Mouse (Mus musculus): ENCODE data around the gene Thbd. TPM values are rescaled to one million over a fixed set of nuclear protein-coding genes. Genes with fewer than 3 reads are reported as not detected.

The Thbd gene
- polyA plus RNA-seq, 1 experiment from 2014 or later, result 21.7 TPM

DNA sequence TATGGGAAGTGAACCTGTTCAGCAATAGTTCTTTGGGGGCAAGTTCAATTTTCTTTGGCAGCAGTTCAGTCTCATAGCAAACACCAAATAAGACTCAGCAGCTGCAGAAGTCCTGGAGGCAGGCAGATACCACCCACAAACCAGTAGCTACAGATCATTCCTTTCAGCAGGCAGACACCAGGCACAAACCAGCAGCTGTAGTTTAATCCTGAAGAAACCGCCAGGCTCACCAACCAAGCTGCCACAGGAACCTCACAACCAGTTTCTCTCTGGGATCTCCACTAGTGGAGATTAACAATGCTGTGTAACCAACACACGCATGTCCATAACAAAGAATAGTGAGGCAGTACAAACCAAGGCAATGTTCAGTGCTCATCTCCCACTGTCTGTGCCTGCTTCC is 26.9 kb downstream of the Thbd start:
- no peak for ATAC-seq (ENCODE audit: insufficient number of reproducible peaks, low FRiP score, low TSS enrichment, low read depth)
- H3K4me1 ChIP-seq, result no peaks in the 10 kb centered on the region
- H3K9ac ChIP-seq, result no peak overlapping the region
- H3K27ac ChIP-seq (replicated peaks), result no peak overlapping the region
- no peak overlapping the region for H3K4me3 ChIP-seq (replicated peaks)
- 89% methylated on average over 2 of the region's 2 CpGs for WGBS
- no peaks in the 10 kb centered on the region for H3K36me3 ChIP-seq
- H3K9me3 ChIP-seq (replicated peaks), result no peaks in the 10 kb centered on the region
- H3K4me2 ChIP-seq (replicated peaks), result no peak overlapping the region
- no peaks in the 10 kb centered on the region for H3K27me3 ChIP-seq

DNA sequence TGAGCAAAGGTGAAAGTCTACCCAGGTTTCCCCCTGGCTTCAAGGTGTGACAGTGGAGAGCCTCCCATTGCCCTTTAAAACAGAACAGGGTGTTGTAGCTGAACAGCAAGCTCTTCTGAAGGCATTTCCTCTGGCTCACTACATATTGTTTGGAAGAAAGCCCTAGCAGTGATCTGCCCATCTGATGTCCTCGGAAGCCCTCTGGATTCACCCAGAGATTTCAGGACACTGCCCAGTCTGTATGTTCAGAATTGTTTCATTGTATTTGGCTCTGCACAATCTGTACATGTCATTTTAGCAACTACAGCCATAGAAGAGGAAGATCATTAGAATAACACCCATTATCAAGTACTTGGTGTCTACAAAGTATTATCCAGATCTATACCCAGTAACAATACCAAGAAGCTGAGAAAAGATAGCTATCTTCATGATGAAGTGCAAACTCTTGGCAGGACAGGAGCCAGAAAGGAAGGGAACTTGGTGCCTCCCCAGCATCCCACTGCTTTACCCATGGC is 28.0 kb downstream of the Thbd start:
- Histone ChIP-seq H3K4me1 (no peaks in the 10 kb centered on the region), H3K9me3 (replicated peaks) (no peaks in the 10 kb centered on the region), H3K27ac (replicated peaks) (no peak overlapping the region), H3K9ac (no peak overlapping the region), H3K36me3 (no peaks in the 10 kb centered on the region), H3K4me2 (replicated peaks) (no peak overlapping the region), H3K4me3 (replicated peaks) (no peak overlapping the region), H3K27me3 (no peaks in the 10 kb centered on the region)
- no peak for ATAC-seq (ENCODE audit: insufficient number of reproducible peaks, low FRiP score, low TSS enrichment, low read depth)
- 82% methylated on average over 1 of the region's 1 CpGs for WGBS

DNA sequence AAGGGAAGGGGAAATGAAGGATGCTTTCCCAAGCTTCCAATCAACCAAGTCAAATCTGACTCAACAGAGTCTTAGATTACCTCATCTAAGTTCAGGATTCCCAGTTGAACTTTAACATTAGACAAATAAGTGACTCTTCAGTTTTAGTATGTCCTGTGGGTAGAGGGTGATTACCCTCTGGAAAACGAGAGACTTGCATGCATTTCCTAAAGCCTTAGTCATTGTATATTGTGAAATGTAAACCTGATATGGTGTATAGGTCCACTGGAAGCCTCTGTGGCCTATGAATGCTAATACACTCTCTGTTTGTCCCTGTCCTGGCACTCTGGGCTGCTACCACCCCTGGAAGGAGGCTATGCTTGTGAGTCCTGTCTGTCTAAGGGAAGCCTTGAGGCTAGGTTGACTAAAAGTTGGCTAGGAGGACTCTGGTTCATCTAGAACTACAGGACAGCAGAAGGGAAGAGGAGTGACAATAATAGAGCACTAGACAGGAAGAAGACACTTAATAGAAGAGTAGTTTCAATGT is 29.1 kb downstream of the Thbd start:
- ATAC-seq (ENCODE audit: insufficient number of reproducible peaks, low FRiP score, low TSS enrichment, low read depth), result no peak
- Histone ChIP-seq H3K27me3 (no peaks in the 10 kb centered on the region), H3K9ac (no peak overlapping the region), H3K9me3 (replicated peaks) (no peaks in the 10 kb centered on the region), H3K27ac (replicated peaks) (no peak overlapping the region), H3K4me1 (no peaks in the 10 kb centered on the region), H3K36me3 (no peaks in the 10 kb centered on the region), H3K4me2 (replicated peaks) (no peak overlapping the region), H3K4me3 (replicated peaks) (no peak overlapping the region)
- 61% methylated on average over 1 of the region's 1 CpGs for WGBS

DNA sequence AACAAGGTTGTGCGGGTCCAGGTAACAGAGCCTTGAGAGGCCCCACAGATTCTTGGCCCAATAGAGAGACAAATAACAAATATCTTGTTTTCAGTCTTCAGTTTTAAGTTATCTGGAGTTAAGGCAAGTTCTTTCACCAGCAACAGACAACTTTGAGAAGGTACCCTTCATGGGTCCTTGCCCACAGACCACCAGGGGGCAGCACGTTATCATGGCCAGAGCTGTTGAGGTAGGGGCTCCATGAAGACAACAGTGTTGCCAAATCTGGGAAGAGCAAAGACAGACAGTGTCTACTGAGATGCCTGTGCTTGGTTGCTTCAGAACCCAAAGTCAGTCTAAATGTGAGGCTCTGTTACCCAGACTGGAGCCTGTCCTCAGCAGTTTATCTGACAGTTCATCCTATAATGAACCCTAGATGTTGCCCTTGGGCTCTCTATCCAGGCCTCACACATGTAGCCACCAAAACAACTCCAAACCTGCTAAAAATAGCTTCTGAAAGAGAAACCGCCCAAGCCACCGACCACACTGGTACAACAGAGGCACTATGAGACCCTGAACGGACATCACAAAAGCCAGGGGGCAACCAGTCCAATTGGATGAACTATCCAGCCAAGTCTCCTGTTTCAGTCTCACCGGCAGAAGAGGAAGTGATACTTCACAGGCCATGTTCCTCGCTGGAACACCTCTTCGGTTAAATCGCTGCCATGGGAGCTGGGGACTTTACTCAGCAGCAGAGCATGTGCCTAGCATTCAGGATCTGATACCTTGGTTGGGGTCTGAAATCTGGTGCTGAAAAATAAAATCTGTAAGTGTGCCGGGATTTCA is 32.5 kb downstream of the Thbd start:
- 70% methylated on average over 10 of the region's 10 CpGs for WGBS
- no peak for ATAC-seq (ENCODE audit: insufficient number of reproducible peaks, low FRiP score, low TSS enrichment, low read depth)
- no peak overlapping the region for H3K4me3 ChIP-seq (replicated peaks)

DNA sequence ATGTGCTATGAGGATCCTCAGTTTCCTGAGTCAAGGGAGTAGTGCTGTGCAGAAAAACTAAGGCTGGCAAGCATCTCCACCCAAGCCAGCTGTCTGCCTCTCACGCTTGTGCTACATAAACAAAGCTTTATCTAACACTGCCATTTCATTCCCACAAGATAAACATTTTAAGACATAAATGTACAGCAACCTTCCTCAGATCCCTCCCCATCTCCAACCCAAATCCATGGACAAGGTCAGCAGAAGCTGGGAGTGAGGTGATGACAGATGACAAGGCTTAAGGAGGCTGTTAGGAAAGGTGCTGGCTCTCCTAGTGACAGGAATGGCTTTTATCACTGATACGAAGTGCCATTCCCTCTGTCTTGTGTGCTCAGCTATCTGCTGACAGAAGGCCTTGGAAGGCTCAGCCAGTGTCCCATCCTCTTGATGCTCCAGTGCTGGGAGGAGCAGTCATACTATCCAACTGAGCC is 34.4 kb downstream of the Thbd start:
- ATAC-seq (ENCODE audit: insufficient number of reproducible peaks, low FRiP score, low TSS enrichment, low read depth), result no peak
- Histone ChIP-seq H3K4me2 (replicated peaks) (no peak overlapping the region), H3K36me3 (no peaks in the 10 kb centered on the region), H3K27ac (replicated peaks) (no peak overlapping the region), H3K9ac (no peak overlapping the region), H3K9me3 (replicated peaks) (no peaks in the 10 kb centered on the region), H3K27me3 (no peaks in the 10 kb centered on the region), H3K4me1 (no peaks in the 10 kb centered on the region), H3K4me3 (replicated peaks) (no peak overlapping the region)
- WGBS, result 63% methylated on average over 2 of the region's 2 CpGs

More for the DNA sequence above, 32.5 kb downstream of the Thbd start:
- H3K9me3 ChIP-seq (replicated peaks), result no peaks in the 10 kb centered on the region
- no peaks in the 10 kb centered on the region for H3K4me1 ChIP-seq
- no peak overlapping the region for H3K4me2 ChIP-seq (replicated peaks)
- no peaks in the 10 kb centered on the region for H3K36me3 ChIP-seq
- H3K27me3 ChIP-seq, result no peaks in the 10 kb centered on the region
- H3K9ac ChIP-seq, result no peak overlapping the region
- no peak overlapping the region for H3K27ac ChIP-seq (replicated peaks)

DNA sequence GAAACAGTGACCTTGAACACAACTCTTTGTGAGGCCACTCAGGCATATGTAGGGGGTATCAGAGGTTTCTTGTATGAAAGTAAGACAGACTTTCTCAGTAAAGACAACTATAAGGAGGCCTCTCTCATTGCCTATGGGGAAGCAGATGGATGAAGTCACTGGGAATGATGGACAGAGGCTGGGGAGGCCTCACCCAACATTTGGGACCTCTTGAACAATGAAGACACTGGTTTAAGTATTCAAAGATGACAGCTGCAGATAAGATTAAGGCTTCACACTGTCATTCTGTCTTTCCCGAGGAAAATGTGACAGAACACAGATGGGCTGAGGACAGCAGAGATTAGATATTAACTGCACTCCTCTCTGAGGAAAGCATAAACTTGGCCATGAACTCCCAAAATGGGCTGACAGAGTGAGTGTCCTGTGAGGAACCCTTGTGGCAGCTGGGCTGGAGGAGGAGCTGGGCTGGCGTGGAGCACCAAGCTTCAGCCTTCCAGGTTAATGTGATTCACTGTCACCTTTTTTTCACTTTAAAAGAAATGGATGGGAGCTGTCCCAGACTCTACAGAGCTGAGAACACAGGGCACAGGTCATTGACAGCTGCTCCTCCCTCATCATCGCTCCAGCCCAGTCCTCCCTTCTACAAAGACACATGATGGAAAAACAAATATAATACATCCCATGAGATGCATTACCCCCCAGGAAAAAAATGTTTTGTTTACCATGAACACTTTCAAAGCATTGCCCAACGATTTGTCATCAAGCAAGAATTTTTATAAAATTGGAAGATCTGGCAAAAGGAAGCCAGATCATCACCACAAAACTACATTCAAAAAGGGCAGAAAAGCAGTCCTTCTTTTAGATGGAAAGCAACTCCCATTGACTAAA is 36.0 kb downstream of the Thbd start:
- no peak for ATAC-seq (ENCODE audit: insufficient number of reproducible peaks, low FRiP score, low TSS enrichment, low read depth)
- Histone ChIP-seq H3K4me2 (replicated peaks) (no peak overlapping the region), H3K27ac (replicated peaks) (no peak overlapping the region), H3K9ac (no peak overlapping the region), H3K9me3 (replicated peaks) (no peaks in the 10 kb centered on the region), H3K36me3 (no peaks in the 10 kb centered on the region), H3K4me3 (replicated peaks) (no peak overlapping the region), H3K27me3 (no peaks in the 10 kb centered on the region), H3K4me1 (no peaks in the 10 kb centered on the region)
- WGBS, result 65% methylated on average over 4 of the region's 4 CpGs

DNA sequence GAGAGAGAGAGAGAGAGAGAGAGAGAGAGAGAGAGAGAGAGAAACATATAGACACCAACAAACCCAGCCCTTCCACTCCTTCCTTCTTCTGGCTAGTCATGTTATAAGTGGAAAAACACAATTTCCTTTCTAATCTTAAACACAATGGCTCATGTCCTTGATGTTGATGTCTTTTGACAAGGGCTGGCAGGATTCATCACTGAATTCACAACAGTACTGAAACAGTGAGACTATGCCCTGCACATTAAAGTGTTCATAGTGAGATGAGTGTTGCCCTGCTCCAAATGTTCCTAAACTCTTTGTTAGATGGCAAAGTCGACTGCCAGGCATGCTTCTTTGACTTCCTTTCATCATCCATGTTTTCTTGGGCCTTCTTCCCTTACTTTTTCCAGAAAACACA is 42.8 kb downstream of the Thbd start:
- no peaks in the 10 kb centered on the region for H3K9me3 ChIP-seq (replicated peaks)
- no peaks in the 10 kb centered on the region for H3K36me3 ChIP-seq
- no peak overlapping the region for H3K4me3 ChIP-seq (replicated peaks)
- no peaks in the 10 kb centered on the region for H3K4me1 ChIP-seq
- no peak for ATAC-seq (ENCODE audit: insufficient number of reproducible peaks, low FRiP score, low TSS enrichment, low read depth)
- H3K9ac ChIP-seq, result no peak overlapping the region
- H3K27ac ChIP-seq (replicated peaks), result no peak overlapping the region
- 36% methylated on average over 1 of the region's 1 CpGs for WGBS
- no peaks in the 10 kb centered on the region for H3K27me3 ChIP-seq
- no peak overlapping the region for H3K4me2 ChIP-seq (replicated peaks)

DNA sequence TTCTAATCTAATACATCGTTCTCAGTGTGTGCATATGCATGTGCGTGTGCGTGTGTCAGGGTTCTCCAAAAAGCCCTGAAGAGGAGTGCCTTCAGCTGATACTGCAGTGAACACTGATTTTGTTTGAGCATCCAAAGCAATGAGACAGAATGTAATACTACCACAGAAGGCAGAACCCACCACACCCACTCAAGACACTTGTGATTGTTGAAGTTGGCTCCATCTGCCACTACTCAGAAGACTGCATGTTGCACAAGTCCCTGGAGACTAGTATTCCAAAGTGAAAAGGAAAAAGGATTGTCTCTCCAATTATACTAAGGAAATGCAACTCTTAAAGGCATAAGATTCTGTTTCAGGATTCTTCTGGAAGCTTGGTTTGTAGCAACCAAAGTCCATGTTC is 43.5 kb downstream of the Thbd start:
- Histone ChIP-seq H3K4me3 (replicated peaks) (no peak overlapping the region), H3K27ac (replicated peaks) (no peak overlapping the region), H3K36me3 (no peaks in the 10 kb centered on the region), H3K4me1 (no peaks in the 10 kb centered on the region), H3K9ac (no peak overlapping the region), H3K9me3 (replicated peaks) (no peaks in the 10 kb centered on the region), H3K4me2 (replicated peaks) (no peak overlapping the region), H3K27me3 (no peaks in the 10 kb centered on the region)
- WGBS, result 93% methylated on average over 3 of the region's 3 CpGs
- ATAC-seq (ENCODE audit: insufficient number of reproducible peaks, low FRiP score, low TSS enrichment, low read depth), result no peak

DNA sequence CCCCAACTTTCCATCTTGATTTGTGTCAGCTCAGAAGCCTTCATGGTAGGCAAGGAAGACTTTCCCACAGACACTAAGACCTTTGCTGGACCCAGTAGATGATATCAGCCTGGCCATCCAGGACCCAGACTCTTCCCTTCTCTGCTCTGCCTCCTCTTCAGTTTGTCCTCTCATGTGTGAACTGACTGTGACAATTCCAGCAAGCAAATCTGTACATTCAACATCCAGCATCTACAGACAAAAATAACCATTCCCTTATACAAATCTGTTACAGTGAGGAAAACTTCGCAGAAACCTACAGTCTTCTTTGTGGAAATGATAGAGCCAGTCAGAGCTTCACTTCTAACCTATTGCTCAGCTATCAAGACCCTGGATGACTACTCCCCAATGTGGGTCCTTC is 50.8 kb downstream of the Thbd start:
- WGBS, result 72% methylated on average over 1 of the region's 1 CpGs
- no peak overlapping the region for H3K9ac ChIP-seq
- ATAC-seq (ENCODE audit: insufficient number of reproducible peaks, low FRiP score, low TSS enrichment, low read depth), result no peak
- H3K27ac ChIP-seq (replicated peaks), result no peak overlapping the region
- no peaks in the 10 kb centered on the region for H3K4me1 ChIP-seq
- H3K4me2 ChIP-seq (replicated peaks), result no peak overlapping the region
- H3K36me3 ChIP-seq, result no peaks in the 10 kb centered on the region
- no peaks in the 10 kb centered on the region for H3K27me3 ChIP-seq
- no peak overlapping the region for H3K4me3 ChIP-seq (replicated peaks)
- no peaks in the 10 kb centered on the region for H3K9me3 ChIP-seq (replicated peaks)

Measured in embryonic facial prominence, embryonic 15.5 days (tissue).